Mouse (Mus musculus) forebrain, embryonic 11.5 days (tissue): ENCODE measurements around the gene Prss53. TPM values are rescaled to one million over a fixed set of nuclear protein-coding genes. Genes with fewer than 3 reads are reported as not detected.
A peak's percentile ranks its signal among the peaks of the same experiment; 100 is the strongest.

ENCODE experiments used
- ATAC-seq: fragments of 200-750 bp; cut with Nextera tagmentation; replicated peaks from 2 replicates; pipeline ENCODE4 v1.8.0; 2017; ENCODE audit warnings: moderate TSS enrichment; ENCODE audit not compliant: low FRiP score
- DNase-seq: peaks from one replicate; pipeline ENCODE4 v3.0.0-alpha.2; 2017; ENCODE audit warnings: low spot score
- H3K27ac ChIP-seq: fragments of 300-500 bp; sonication (generic); 2 replicates; pipeline ENCODE4 v1.5.1; 2014; ENCODE audit warnings: low read depth, low read length
- H3K27me3 ChIP-seq: fragments of 300-500 bp; sonication (generic); 2 replicates; pipeline ENCODE4 v1.6.1; 2014; ENCODE audit warnings: mild to moderate bottlenecking, low read length, mixed read lengths; ENCODE audit not compliant: control insufficient read depth, insufficient read depth
- H3K36me3 ChIP-seq: fragments of 300-500 bp; sonication (generic); 2 replicates; pipeline ENCODE4 v1.6.1; 2014; ENCODE audit warnings: mild to moderate bottlenecking, low read length, moderate library complexity, mixed read lengths; ENCODE audit not compliant: control insufficient read depth, insufficient read depth
- H3K4me1 ChIP-seq: fragments of 300-500 bp; sonication (generic); replicated peaks from 2 replicates; pipeline ENCODE4 v1.6.1; 2014; ENCODE audit warnings: low read length, mixed read lengths; ENCODE audit not compliant: control insufficient read depth, insufficient read depth
- H3K4me2 ChIP-seq: fragments of 300-500 bp; sonication (generic); 2 replicates; pipeline ENCODE4 v1.6.1; 2014; ENCODE audit warnings: low read depth, mild to moderate bottlenecking, low read length, moderate library complexity, mixed read lengths; ENCODE audit not compliant: severe bottlenecking
- H3K4me3 ChIP-seq: fragments of 300-500 bp; sonication (generic); 2 replicates; pipeline ENCODE4 v1.5.1; 2014; ENCODE audit warnings: low read depth, low read length
- H3K9ac ChIP-seq: fragments of 300-500 bp; sonication (generic); 2 replicates; pipeline ENCODE4 v1.6.1; 2014; ENCODE audit warnings: low read length
- H3K9me3 ChIP-seq: fragments of 300-500 bp; sonication (generic); 2 replicates; pipeline ENCODE4 v1.6.1; 2016; ENCODE audit warnings: low read length, mixed read lengths; ENCODE audit not compliant: control insufficient read depth
- WGBS: fragments of 180-500 bp; shearing (Covaris S2); extraction: QIAGEN DNeasy Blood & Tissue Kit; methylation state at CpG from one replicate; pipeline ENCODE4 v1.1.7; 2014; 5-methylcytosine and 5-hydroxymethylcytosine counted together
- polyA plus RNA-seq: library from polyadenylated mRNA; unstranded; fragments of >200 nt; fragmentation: Nextera tagmentation; extraction: Ambion mirVana; gene quantifications from 2 replicates; pipeline ENCODE4 v1.2.1, GENCODE M21; 2014

The Prss53 gene
- polyA plus RNA-seq = 0.56 and 0.91 TPM in 2 replicates

GRCm38 (mm10) chr7:127890798-127891197 lies at the start of gene Prss53:
Gene Prss53 (minus strand): TSS chr7:127890970.
- no peak for DNase-seq
- 38% methylated on average over 4 of the region's 4 CpGs for WGBS
- no peaks in the 10 kb centered on the region for H3K9me3 ChIP-seq
- H3K4me1 ChIP-seq = 0 out of 2 replicates have a peak, but pooled peaks cover 6% of the 10 kb centered on the region
- no peak within 1 kb of the TSS for H3K9ac ChIP-seq
- H3K27me3 ChIP-seq = no peaks in the 10 kb centered on the region
- no peak for ATAC-seq
- H3K27ac ChIP-seq = no peak within 1 kb of the TSS
- H3K4me3 ChIP-seq = no peak within 1 kb of the TSS
- H3K4me2 ChIP-seq = no peak within 1 kb of the TSS
- no peaks in the 10 kb centered on the region; the same call in none of the 2 replicates for H3K36me3 ChIP-seq

DNA sequence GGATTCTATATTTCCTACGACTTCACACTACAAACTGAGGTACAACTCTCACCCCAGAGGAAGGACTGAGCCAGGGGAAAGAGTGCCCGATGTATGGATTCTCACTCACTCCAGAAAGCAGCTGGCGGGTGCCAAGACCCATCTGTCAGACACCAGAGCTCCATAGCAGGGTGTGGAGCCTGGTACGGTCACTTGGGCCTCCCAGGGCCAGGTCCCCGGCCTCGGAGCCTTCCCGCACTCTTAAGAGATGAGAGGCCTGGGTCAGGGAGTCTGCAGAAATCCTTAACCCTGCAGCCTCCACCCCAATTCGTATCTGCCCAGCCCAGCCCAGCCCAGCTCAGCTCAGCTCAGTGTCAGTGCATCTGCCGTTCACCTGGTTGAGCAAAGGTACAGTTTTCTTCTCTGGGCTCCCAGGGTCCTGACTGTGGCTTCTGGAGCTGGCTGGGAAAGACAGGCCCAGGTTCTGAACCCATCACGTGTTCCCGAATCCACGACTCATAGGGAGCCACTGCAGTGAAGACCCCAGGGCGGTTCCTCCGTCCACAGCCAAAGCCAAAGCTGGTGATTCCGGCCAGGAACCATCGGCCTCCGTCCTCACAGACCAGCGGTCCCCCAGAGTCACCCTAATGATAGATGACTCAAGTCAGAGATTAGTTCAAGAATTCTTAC lies 45.6 kb upstream of the Prss53 start:
- H3K27ac ChIP-seq = no peak overlapping the region
- 0 out of 2 replicates have a peak, but pooled peaks cover 10% of the 10 kb centered on the region for H3K4me1 ChIP-seq
- no peaks in the 10 kb centered on the region for H3K36me3 ChIP-seq
- no peak for DNase-seq
- no peak for ATAC-seq
- H3K27me3 ChIP-seq = no peaks in the 10 kb centered on the region; the same call in 1 of the 2 replicates
- H3K9me3 ChIP-seq = no peaks in the 10 kb centered on the region
- peak overlapping the region; percentile 82 for H3K9ac ChIP-seq
- H3K4me2 ChIP-seq = peak overlapping the region; percentile 93
- WGBS = 57% methylated on average over 18 of the region's 18 CpGs
- H3K4me3 ChIP-seq = peak overlapping the region; percentile 70

DNA sequence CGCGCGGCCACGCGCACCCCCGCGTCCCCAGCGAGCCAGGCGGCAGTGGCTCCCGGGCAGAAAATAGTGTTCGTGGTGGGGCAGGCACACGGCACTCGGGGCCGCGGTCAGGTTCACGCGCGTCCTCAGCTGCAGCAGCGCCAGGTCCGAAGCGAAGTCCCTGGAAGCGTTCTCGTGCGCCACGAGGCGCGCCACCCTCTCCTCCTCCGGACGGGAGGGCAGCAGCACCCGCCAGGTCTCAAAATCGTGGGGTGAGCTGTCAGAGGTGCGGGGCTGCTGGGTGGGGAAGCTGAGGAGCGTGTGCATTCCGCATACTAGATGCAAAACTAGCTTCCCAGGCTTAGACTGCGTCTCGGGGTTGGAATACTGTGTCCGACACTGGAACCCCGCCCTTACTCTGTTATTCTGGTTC lies 45.0 kb upstream of the Prss53 start:
- H3K4me2 ChIP-seq = peak overlapping the region; percentile 93
- no peak overlapping the region for H3K27ac ChIP-seq
- H3K9me3 ChIP-seq = no peaks in the 10 kb centered on the region
- under 1% methylated on average over 38 of the region's 38 CpGs for WGBS
- H3K9ac ChIP-seq = peak overlapping the region; percentile 82
- H3K36me3 ChIP-seq = no peaks in the 10 kb centered on the region
- DNase-seq (no peak), ATAC-seq (no peak; the same call in none of the 2 replicates)
- H3K27me3 ChIP-seq = no peaks in the 10 kb centered on the region; the same call in 1 of the 2 replicates
- H3K4me3 ChIP-seq = peak overlapping the region; percentile 70
- 0 out of 2 replicates have a peak, but pooled peaks cover 10% of the 10 kb centered on the region for H3K4me1 ChIP-seq

DNA sequence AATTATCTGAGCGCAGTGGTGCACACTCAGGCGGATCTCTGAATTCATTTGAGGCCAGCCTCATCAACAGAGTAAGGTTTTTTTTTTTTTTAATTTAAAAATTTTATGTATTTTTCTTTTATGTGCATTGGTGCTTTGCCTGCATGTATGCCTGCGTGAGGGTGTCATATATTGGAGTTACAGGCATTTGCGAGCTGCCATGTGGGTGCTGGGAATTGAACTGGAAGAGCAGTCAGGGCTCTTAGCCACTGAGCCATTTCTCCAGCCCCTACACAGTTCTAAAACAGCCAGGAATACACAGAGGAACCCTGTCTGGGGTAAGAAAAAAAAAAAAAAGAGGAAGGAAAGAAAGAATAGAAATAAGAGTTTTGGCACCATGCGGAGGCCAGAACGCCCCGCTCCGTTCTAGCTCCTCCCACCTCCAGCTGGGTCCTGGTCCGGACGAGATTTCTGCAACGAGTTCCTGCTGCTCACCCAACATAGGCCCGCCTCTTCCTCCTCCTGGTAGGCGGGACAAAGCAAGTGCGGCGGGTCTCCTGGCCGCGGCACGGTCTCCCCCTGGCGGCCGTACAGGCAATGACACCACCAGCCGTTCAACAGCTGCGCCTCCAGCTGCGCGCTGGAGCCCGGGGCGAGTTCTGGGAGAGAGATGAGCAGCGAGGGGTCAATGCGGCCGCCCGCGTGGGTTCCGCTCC lies 44.4 kb upstream of the Prss53 start:
- H3K36me3 ChIP-seq = no peaks in the 10 kb centered on the region
- no peak overlapping the region for H3K27ac ChIP-seq
- 0 out of 2 replicates have a peak, but pooled peaks cover 10% of the 10 kb centered on the region for H3K4me1 ChIP-seq
- DNase-seq = peak; percentile 97
- peak overlapping the region; percentile 93 for H3K4me2 ChIP-seq
- H3K9me3 ChIP-seq = no peaks in the 10 kb centered on the region
- 7% methylated on average over 32 of the region's 32 CpGs for WGBS
- peak overlapping the region; percentile 82 for H3K9ac ChIP-seq
- no peaks in the 10 kb centered on the region; the same call in none of the 2 replicates for H3K27me3 ChIP-seq
- ATAC-seq = peak; percentile 95
- H3K4me3 ChIP-seq = peak overlapping the region; percentile 70

DNA sequence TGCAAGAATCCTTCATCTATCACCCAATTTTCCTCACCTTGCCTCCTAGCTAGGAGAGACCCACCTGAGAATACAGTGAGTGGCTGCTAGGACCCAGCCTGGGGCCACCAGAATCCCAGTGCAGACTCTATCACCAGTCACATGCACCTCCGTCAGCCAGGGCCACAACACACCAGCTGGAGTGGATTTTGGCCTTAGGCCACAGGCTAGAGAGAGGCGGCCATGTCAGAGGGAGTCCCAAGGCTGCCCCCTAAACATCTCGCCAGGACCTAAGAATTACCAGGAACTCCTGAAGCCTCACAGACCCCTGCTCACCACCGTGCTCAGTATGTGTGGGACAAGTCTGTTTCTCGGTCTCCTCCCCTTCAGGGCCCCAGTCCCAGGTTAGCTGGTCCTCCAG lies 43.3 kb upstream of the Prss53 start:
- Histone ChIP-seq H3K27me3 (peaks cover 5% of the 10 kb centered on the region), H3K4me1 (peaks cover 15% of the 10 kb centered on the region; the same call in 1 of the 2 replicates), H3K27ac (no peak overlapping the region), H3K4me2 (no peak overlapping the region), H3K4me3 (no peak overlapping the region), H3K9me3 (no peaks in the 10 kb centered on the region), H3K36me3 (no peaks in the 10 kb centered on the region), H3K9ac (no peak overlapping the region)
- DNase-seq = no peak
- WGBS = 88% methylated on average over 5 of the region's 5 CpGs
- ATAC-seq = no peak

- ATAC-seq = no peak
- H3K27ac ChIP-seq = no peak overlapping the region
- H3K4me1 ChIP-seq = peaks cover 15% of the 10 kb centered on the region; the same call in 1 of the 2 replicates
- no peaks in the 10 kb centered on the region for H3K36me3 ChIP-seq
- peaks cover 5% of the 10 kb centered on the region for H3K27me3 ChIP-seq
- no peak overlapping the region for H3K4me3 ChIP-seq
- WGBS = 16% methylated on average over 13 of the region's 13 CpGs
- no peak overlapping the region for H3K4me2 ChIP-seq
- peak; percentile 49 for DNase-seq
- no peak overlapping the region; the same call in 1 of the 2 replicates for H3K9ac ChIP-seq
- no peaks in the 10 kb centered on the region for H3K9me3 ChIP-seq
Measured at GRCm38 (mm10) chr7:127932273-127933031, 41.7 kb upstream of the Prss53 start.

- ATAC-seq = no peak
- Histone ChIP-seq H3K9ac (no peak overlapping the region; the same call in 1 of the 2 replicates), H3K9me3 (no peaks in the 10 kb centered on the region), H3K4me3 (no peak overlapping the region), H3K4me2 (no peak overlapping the region), H3K27ac (no peak overlapping the region), H3K4me1 (peaks cover 15% of the 10 kb centered on the region; the same call in 1 of the 2 replicates), H3K36me3 (no peaks in the 10 kb centered on the region), H3K27me3 (peaks cover 5% of the 10 kb centered on the region)
- WGBS = 29% methylated on average over 13 of the region's 13 CpGs
- DNase-seq = peak; percentile 53
Measured at GRCm38 (mm10) chr7:127931351-127932135, 40.8 kb upstream of the Prss53 start.
